Mouse (Mus musculus) A20 (cell line): Measurements from ENCODE around the gene Olfr969.
"Not testable (repeated sequence)": the region's sequence is repeated elsewhere in the genome, so short reads cannot be mapped to it uniquely, and the experiment has no call there.

Source experiments
- DNase-seq: peaks from one replicate; pipeline ENCODE4 v3.0.0-alpha.2; 2011; ENCODE audit warnings: low read depth, low spot score

Gene Olfr969

DNA sequence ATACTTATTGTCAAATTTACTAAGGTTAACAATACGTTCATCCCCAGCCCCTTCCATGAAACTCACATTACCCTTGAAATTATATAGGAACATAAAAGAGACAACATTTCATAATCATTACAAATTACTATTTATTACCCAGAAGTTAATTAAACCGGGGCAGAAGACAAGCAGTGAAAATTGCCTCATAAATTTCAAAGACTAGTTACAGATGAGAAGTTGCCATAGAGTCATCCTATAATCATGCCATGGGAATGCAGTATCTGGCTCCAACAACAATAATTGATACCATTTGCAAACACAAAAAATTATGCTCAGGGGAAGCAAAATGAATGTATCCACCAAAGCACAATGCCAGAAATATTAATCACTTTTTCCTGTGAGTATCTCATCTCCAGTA lies at the start of gene Olfr969:
Olfr969 (plus strand) TSS at position 388 of the 400 bp plus-strand sequence.
- DNase-seq: no peak

GRCm38 (mm10) chr9:39745949-39746348 lies 44.8 kb upstream of the Olfr969 start, which contains the start of gene Olfr967:
Gene Olfr967, plus strand, starts transcription at chr9:39746249.
- no peak for DNase-seq

DNA sequence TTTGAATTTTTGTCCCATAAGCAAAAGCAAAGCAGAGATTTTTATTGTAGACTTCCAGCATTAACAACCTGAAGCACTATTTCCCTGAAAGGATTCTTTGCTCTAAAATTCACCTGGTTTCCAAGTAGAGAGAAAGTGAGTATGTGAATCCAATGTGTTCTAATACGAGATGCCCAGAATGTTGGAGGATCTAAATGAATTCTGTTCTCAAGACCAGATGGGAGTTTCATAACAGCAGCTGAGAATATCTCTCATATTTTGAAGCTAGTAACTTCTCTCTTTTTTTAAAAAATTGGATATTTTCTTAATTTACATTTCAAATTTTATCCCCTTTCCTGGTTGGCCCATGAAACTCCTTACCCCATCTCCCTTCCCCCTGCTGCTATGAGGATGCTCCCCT lies 44.3 kb upstream of the Olfr969 start:
- no peak for DNase-seq

- no peak for DNase-seq
Observed at GRCm38 (mm10) chr9:39783153-39783552, 7.6 kb upstream of the Olfr969 start, which contains the start of gene Olfr968. Gene Olfr968, minus strand, starts transcription at chr9:39783253.

- DNase-seq: no peak
Observed at GRCm38 (mm10) chr9:39808560-39808959, 17.8 kb downstream of the Olfr969 start, which contains the start of gene Olfr970. Gene Olfr970, plus strand, starts transcription at chr9:39808860.

DNA sequence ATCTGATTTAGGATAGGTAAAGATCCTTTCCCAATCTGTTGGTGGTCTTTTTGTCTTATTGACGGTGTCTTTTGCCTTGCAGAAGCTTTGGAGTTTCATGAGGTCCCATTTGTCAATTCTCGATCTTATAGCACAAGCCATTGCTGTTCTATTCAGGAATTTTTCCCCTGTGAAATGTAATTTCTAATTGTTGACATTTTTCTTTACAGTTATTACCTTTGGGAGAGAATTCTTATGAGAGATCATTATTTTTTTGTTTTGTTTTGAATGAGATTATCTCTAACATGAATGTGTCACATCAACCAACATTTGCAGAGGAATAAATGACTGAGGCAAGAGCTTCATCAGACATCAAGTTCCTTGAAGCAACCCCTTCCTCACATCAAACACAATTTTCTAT lies 45.8 kb downstream of the Olfr969 start, which contains the start of gene Olfr971:
Olfr971 (plus strand) TSS at position 301 of the 400 bp plus-strand sequence.
- not testable (repeated sequence) for DNase-seq
